Mouse (Mus musculus): Measurements from ENCODE around the gene Csf1. TPM values are rescaled to one million over a fixed set of nuclear protein-coding genes. Genes with fewer than 3 reads are reported as not detected.

The Csf1 gene
- polyA plus RNA-seq, 1 experiment from 2014 or later: 6.0 TPM

DNA sequence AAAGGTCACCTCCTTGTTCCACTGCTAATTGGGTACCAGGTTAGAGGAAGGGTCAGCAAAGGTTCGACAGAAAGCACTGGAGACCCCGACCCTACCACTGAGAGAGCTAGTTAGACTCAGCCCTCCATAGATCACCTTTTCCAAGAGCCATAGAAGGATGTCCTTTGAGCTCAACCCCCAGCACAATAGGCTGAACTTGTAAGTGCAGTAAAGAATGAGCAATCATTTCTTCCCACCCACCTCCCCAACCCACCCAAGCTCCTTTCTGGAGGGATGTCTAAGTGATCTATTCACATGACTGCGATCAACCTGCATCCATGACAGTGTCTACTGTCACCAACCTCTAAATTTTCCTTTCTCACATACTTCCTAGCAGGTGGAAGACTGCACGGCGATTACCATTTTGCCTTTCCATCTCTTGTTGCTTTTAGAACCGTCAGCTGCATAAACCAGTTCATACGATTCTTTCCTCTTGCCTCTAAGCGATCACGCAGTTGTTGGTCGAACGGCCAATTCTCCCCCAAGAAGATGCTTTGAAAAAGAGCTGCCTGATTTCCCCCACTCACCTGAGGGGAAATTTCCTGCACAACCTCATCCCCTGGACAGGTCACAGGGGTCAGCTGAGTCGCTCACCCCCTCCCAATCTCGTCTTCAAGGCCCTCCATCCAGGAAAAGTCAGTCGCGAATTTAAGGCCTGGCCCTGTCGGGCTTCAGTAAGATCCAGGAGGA, 64.9 kb downstream of the Csf1 start:
- no peaks in the 10 kb centered on the region for H3K36me3 ChIP-seq (ENCODE audit: control insufficient read depth, insufficient read depth, low read length)
- peak overlapping the region; percentile 74 for H3K27ac ChIP-seq (ENCODE audit: low read depth, low read length)
- no peak for ATAC-seq (replicated peaks; ENCODE audit: low FRiP score)
- H3K4me2 ChIP-seq (ENCODE audit: low read depth, low read length, severe bottlenecking): peak overlapping the region; percentile 64
- H3K27me3 ChIP-seq (ENCODE audit: control insufficient read depth, insufficient read depth, low read length): no peaks in the 10 kb centered on the region
- peaks cover 5% of the 10 kb centered on the region; the same call in 1 of the 2 replicates for H3K4me1 ChIP-seq (replicated peaks; ENCODE audit: control insufficient read depth, insufficient read depth, low read length)
- peak overlapping the region; percentile 97 for H3K9ac ChIP-seq (ENCODE audit: low read length)
- no peaks in the 10 kb centered on the region for H3K9me3 ChIP-seq (ENCODE audit: control insufficient read depth, low read length)
- WGBS: 7% methylated on average over 16 of the region's 16 CpGs
- H3K4me3 ChIP-seq (ENCODE audit: low read depth, low read length): peak overlapping the region; percentile 91
- DNase-seq (ENCODE audit: low spot score): no peak

DNA sequence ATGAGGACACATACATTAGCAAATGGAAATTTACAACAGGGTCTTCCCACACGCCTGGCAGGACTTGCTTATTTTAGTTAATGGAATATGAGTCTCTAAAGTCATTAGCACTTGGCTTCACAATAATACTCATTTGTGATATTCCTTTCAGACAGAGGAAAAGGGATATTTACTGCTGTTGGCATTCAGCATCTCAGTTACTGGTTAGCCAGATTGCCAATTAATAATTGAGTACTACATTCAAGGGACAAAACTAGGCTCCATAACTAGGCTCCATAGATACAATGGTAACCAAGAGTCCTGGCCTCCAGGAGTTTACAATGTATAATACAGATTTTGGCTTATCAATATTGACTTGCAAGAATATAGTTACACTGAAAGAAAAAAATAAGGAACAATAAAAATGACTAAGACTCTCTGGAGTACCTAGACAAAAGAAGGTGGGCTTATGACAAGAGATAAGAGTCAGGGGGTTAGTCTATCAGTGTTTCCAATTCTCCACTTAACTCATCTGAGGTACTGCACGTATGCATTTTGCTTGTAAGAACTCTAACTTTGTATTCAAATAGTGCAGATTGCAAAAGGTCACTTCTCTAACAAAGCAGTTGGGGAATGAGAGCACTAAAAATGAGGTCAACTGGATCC, 65.9 kb downstream of the Csf1 start:
- H3K9me3 ChIP-seq (ENCODE audit: control insufficient read depth, low read length): no peaks in the 10 kb centered on the region
- ATAC-seq (replicated peaks; ENCODE audit: low FRiP score) (no peak), DNase-seq (ENCODE audit: low spot score) (no peak)
- H3K27me3 ChIP-seq (ENCODE audit: control insufficient read depth, insufficient read depth, low read length): no peaks in the 10 kb centered on the region
- H3K4me1 ChIP-seq (replicated peaks; ENCODE audit: control insufficient read depth, insufficient read depth, low read length): peaks cover 5% of the 10 kb centered on the region; the same call in 1 of the 2 replicates
- H3K36me3 ChIP-seq (ENCODE audit: control insufficient read depth, insufficient read depth, low read length): no peaks in the 10 kb centered on the region
- WGBS: 75% methylated on average over 2 of the region's 2 CpGs
- H3K27ac ChIP-seq (ENCODE audit: low read depth, low read length): no peak overlapping the region
- peak overlapping the region; percentile 97; the same call in 1 of the 2 replicates for H3K9ac ChIP-seq (ENCODE audit: low read length)
- peak overlapping the region; percentile 91 for H3K4me3 ChIP-seq (ENCODE audit: low read depth, low read length)
- H3K4me2 ChIP-seq (ENCODE audit: low read depth, low read length, severe bottlenecking): peak overlapping the region; percentile 64

Other genes with a start within 250 kb of the Csf1 start
- 3.0 and 3.6 TPM in 2 replicates for gene Slc6a17, start 242.5 kb downstream of the Csf1 start, polyA plus RNA-seq (2014; fragmentation: Nextera tagmentation; extraction: Ambion mirVana)
- not detected in 2 replicates for gene Ubl4b, start 205.4 kb downstream of the Csf1 start, polyA plus RNA-seq (2014; fragmentation: Nextera tagmentation; extraction: Ambion mirVana)
- gene Alx3, start 165.4 kb downstream of the Csf1 start, polyA plus RNA-seq (2014; fragmentation: Nextera tagmentation; extraction: Ambion mirVana): 14.7 and 16.9 TPM in 2 replicates
- not detected in 2 replicates for gene Gm10961, start 129.1 kb downstream of the Csf1 start, polyA plus RNA-seq (2014; fragmentation: Nextera tagmentation; extraction: Ambion mirVana)
- gene Strip1, start 128.8 kb downstream of the Csf1 start, polyA plus RNA-seq (2014; fragmentation: Nextera tagmentation; extraction: Ambion mirVana): 92.2 and 100 TPM in 2 replicates
- gene Ahcyl1, start 63.9 kb downstream of the Csf1 start, polyA plus RNA-seq (2014; fragmentation: Nextera tagmentation; extraction: Ambion mirVana): 122 and 127 TPM in 2 replicates
- not detected in 2 replicates for gene Eps8l3, start 116.8 kb upstream of the Csf1 start, polyA plus RNA-seq (2014; fragmentation: Nextera tagmentation; extraction: Ambion mirVana)
- gene Gstm5, start 135.4 kb upstream of the Csf1 start, polyA plus RNA-seq (2014; fragmentation: Nextera tagmentation; extraction: Ambion mirVana): 222 and 238 TPM in 2 replicates
- gene Gstm7, start 171.3 kb upstream of the Csf1 start, polyA plus RNA-seq (2014; fragmentation: Nextera tagmentation; extraction: Ambion mirVana): 42.9 and 53.5 TPM in 2 replicates
- gene Gstm6, start 183.3 kb upstream of the Csf1 start, polyA plus RNA-seq (2014; fragmentation: Nextera tagmentation; extraction: Ambion mirVana): 9.1 and 13.6 TPM in 2 replicates
- gene Gstm3, start 208.8 kb upstream of the Csf1 start, polyA plus RNA-seq (2014; fragmentation: Nextera tagmentation; extraction: Ambion mirVana): not detected in 2 replicates
- gene Gstm2, start 226.0 kb upstream of the Csf1 start, polyA plus RNA-seq (2014; fragmentation: Nextera tagmentation; extraction: Ambion mirVana): 10.6 and 13.3 TPM in 2 replicates

Measured in forebrain, embryonic 11.5 days (tissue).